Mouse (Mus musculus) hindbrain, embryonic 10.5 days (tissue): Measurements from ENCODE around the gene Ocm. TPM values are rescaled to one million over a fixed set of nuclear protein-coding genes. Genes with fewer than 3 reads are reported as not detected.
"Not testable (repeated sequence)": the region's sequence is repeated elsewhere in the genome, so short reads cannot be mapped to it uniquely, and the experiment has no call there.

Source experiments
- DNase-seq: peaks from one replicate; pipeline ENCODE4 v3.0.0-alpha.2; 2017; ENCODE audit warnings: low spot score
- H3K27ac ChIP-seq: fragments of 300-500 bp; sonication (generic); 2 replicates; pipeline ENCODE4 v1.5.1; 2016; ENCODE audit warnings: mild to moderate bottlenecking, moderate library complexity
- H3K27me3 ChIP-seq: fragments of 300-500 bp; sonication (generic); 2 replicates; pipeline ENCODE4 v1.6.1; 2016; ENCODE audit warnings: mild to moderate bottlenecking; ENCODE audit not compliant: poor library complexity, insufficient read depth, severe bottlenecking
- H3K36me3 ChIP-seq: fragments of 300-500 bp; sonication (generic); 2 replicates; pipeline ENCODE4 v1.6.1; 2016; ENCODE audit warnings: mild to moderate bottlenecking, moderate library complexity
- H3K4me1 ChIP-seq: fragments of 300-500 bp; sonication (generic); replicated peaks from 2 replicates; pipeline ENCODE4 v1.6.1; 2016; ENCODE audit warnings: mild to moderate bottlenecking
- H3K4me3 ChIP-seq: fragments of 300-500 bp; sonication (generic); 2 replicates; pipeline ENCODE4 v1.5.1; 2016; ENCODE audit warnings: mild to moderate bottlenecking, moderate library complexity
- H3K9me3 ChIP-seq: fragments of 300-500 bp; sonication (generic); 2 replicates; pipeline ENCODE4 v1.6.1; 2016; ENCODE audit warnings: mild to moderate bottlenecking, moderate library complexity
- WGBS: fragments of 180-500 bp; shearing (Covaris S2); methylation state at CpG from one replicate; pipeline ENCODE4 v1.1.7; 2016; 5-methylcytosine and 5-hydroxymethylcytosine counted together
- polyA plus RNA-seq: library from polyadenylated mRNA; unstranded; fragments of >200 nt; fragmentation: Nextera tagmentation; extraction: Ambion mirVana; gene quantifications from 2 replicates; pipeline ENCODE4 v1.2.1, GENCODE M21; 2016

Gene Ocm
- polyA plus RNA-seq, 1 experiment from 2014 or later = not detected

DNA sequence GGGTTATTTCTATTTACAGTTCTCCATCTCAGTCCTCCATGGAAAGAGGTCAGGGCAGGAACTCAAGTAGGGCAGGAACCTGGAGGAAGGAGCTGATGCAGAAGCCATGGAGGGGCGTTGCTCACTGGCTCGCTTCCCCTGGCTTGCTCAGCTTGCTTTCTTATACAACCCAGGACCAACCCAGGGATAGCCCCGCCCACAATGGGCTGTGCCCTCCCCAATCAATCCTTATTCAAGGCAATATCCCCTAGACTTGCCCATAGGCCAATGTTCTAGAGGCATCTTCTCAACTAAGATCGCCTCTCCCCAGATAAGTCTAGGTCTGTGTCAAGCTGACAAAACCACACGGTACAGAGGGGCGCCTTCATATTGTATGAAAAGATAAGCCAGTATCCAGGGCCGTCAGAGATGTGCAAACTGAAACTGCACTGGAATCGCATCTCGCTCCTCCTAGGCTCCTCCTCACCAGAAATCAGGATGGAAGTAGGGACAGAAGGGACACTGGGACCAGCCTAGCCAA is 12.7 kb upstream of the Ocm start:
- 79% methylated on average over 9 of the region's 9 CpGs for WGBS

DNA sequence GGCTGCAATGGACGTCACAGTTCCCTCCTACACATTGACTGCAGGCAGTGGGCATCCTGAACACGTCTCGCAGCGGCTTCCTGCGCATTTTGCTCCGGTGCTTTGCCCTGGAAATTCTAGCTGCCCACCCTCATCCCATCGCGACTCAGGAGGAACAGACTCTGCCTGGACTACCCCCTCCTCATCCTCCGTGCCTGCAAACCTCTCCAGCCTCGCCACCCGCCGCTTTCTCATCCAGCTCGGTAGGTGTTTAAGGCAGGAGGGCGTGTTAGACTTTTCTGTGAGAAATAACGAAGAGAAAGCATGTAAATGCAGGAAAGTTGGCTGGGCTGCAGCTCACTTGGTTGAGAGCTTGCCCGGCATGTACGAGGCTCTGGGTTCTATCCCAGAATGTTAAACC is 10.5 kb upstream of the Ocm start:
- Histone ChIP-seq H3K9me3 (peaks cover 8% of the 10 kb centered on the region; the same call in 1 of the 2 replicates), H3K27ac (no peak overlapping the region), H3K36me3 (no peaks in the 10 kb centered on the region), H3K4me1 (no peaks in the 10 kb centered on the region), H3K27me3 (no peaks in the 10 kb centered on the region), H3K4me3 (no peak overlapping the region)
- DNase-seq = no peak
- WGBS = 55% methylated on average over 17 of the region's 17 CpGs

More for the DNA sequence above, 12.7 kb upstream of the Ocm start:
- Histone ChIP-seq H3K9me3 (peaks cover 8% of the 10 kb centered on the region; the same call in 1 of the 2 replicates), H3K4me3 (no peak overlapping the region), H3K36me3 (no peaks in the 10 kb centered on the region), H3K27me3 (no peaks in the 10 kb centered on the region), H3K4me1 (no peaks in the 10 kb centered on the region), H3K27ac (no peak overlapping the region)
- no peak for DNase-seq

DNA sequence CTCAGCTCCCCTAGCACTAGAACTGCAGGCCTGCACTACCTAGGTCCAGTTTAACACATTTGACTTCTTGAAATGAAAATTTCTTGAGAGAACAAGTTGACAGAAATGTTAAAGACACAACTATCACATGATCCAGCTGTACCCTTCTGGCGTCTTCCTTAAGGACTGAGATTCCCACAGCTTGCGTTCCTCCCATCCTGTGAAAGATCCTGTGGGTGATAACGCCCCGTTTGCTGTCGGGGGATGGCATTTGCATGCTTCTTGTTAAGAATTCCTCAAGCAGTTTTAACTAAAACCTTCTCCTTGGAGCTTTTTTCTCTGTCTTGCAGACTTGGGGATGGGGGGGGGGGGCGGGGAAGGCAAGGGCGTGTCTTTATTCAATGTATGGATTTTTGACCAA is 8.1 kb upstream of the Ocm start:
- 83% methylated on average over 7 of the region's 7 CpGs for WGBS

GRCm38 (mm10) chr5:144032491-144032890 is 6.0 kb upstream of the Ocm start:
- Histone ChIP-seq H3K27me3 (no peaks in the 10 kb centered on the region), H3K4me1 (no peaks in the 10 kb centered on the region), H3K9me3 (no peaks in the 10 kb centered on the region), H3K36me3 (no peaks in the 10 kb centered on the region), H3K27ac (no peak overlapping the region), H3K4me3 (no peak overlapping the region)
- DNase-seq = no peak
- WGBS = 92% methylated on average over 7 of the region's 7 CpGs

More for the DNA sequence above, 8.1 kb upstream of the Ocm start:
- DNase-seq = no peak
- Histone ChIP-seq H3K27me3 (no peaks in the 10 kb centered on the region), H3K9me3 (peaks cover 1% of the 10 kb centered on the region; the same call in 1 of the 2 replicates), H3K27ac (no peak overlapping the region), H3K4me3 (no peak overlapping the region), H3K4me1 (no peaks in the 10 kb centered on the region), H3K36me3 (no peaks in the 10 kb centered on the region)

- Histone ChIP-seq H3K9me3 (no peaks in the 10 kb centered on the region), H3K4me3 (no peak overlapping the region), H3K27me3 (no peaks in the 10 kb centered on the region), H3K27ac (no peak overlapping the region), H3K36me3 (peaks cover 19% of the 10 kb centered on the region), H3K4me1 (peaks cover 4% of the 10 kb centered on the region)
- DNase-seq = no peak
- WGBS = 93% methylated on average over 9 of the region's 9 CpGs
Measured at GRCm38 (mm10) chr5:144015845-144016244, 10.6 kb downstream of the Ocm start.

- H3K4me3 ChIP-seq = peak overlapping the region; percentile 87
- H3K9me3 ChIP-seq = no peaks in the 10 kb centered on the region
- peaks cover 4% of the 10 kb centered on the region for H3K4me1 ChIP-seq
- WGBS = 80% methylated on average over 3 of the region's 3 CpGs
- DNase-seq = no peak
- H3K27me3 ChIP-seq = no peaks in the 10 kb centered on the region
- H3K27ac ChIP-seq = peak overlapping the region; percentile 93; the same call in 1 of the 2 replicates
- H3K36me3 ChIP-seq = peaks cover 24% of the 10 kb centered on the region
Measured at GRCm38 (mm10) chr5:144015312-144015650, 11.2 kb downstream of the Ocm start.

- Histone ChIP-seq H3K36me3 (peaks cover 30% of the 10 kb centered on the region), H3K9me3 (no peaks in the 10 kb centered on the region), H3K27me3 (no peaks in the 10 kb centered on the region), H3K4me3 (peak within 1 kb of the TSS; percentile 87), H3K27ac (peak within 1 kb of the TSS; percentile 93), H3K4me1 (peaks cover 4% of the 10 kb centered on the region)
- peak; percentile 88 for DNase-seq
- WGBS = 3% methylated on average over 47 of the region's 47 CpGs
Measured at GRCm38 (mm10) chr5:144014551-144015311, 11.7 kb downstream of the Ocm start, which contains the start of gene Ccz1. Ccz1 (minus strand) TSS chr5:144014877.

GRCm38 (mm10) chr5:144013366-144014134 is 12.9 kb downstream of the Ocm start:
- not testable (repeated sequence) for H3K27me3 ChIP-seq, H3K9me3 ChIP-seq, H3K4me1 ChIP-seq, H3K27ac ChIP-seq, DNase-seq
- H3K36me3 ChIP-seq = peaks cover 42% of the 10 kb centered on the region
- peak overlapping the region; percentile 87 for H3K4me3 ChIP-seq
- 72% methylated on average over 13 of the region's 13 CpGs for WGBS

- 94% methylated on average over 15 of the region's 15 CpGs for WGBS
Measured at GRCm38 (mm10) chr5:144002461-144003192, 23.8 kb downstream of the Ocm start.

GRCm38 (mm10) chr5:143999409-143999808 is 27.1 kb downstream of the Ocm start:
- H3K27ac ChIP-seq = no peak overlapping the region
- peaks cover 100% of the 10 kb centered on the region for H3K36me3 ChIP-seq

More at GRCm38 (mm10) chr5:144002461-144003192, 23.8 kb downstream of the Ocm start:
- Histone ChIP-seq H3K9me3 (0 out of 2 replicates have a peak, but pooled peaks cover 6% of the 10 kb centered on the region), H3K36me3 (peaks cover 98% of the 10 kb centered on the region), H3K4me1 (no peaks in the 10 kb centered on the region), H3K4me3 (no peak overlapping the region), H3K27me3 (no peaks in the 10 kb centered on the region), H3K27ac (no peak overlapping the region)
- no peak for DNase-seq

GRCm38 (mm10) chr5:143994632-143995365 is 31.7 kb downstream of the Ocm start:
- H3K4me3 ChIP-seq = no peak overlapping the region
- no peak overlapping the region for H3K27ac ChIP-seq
- H3K4me1 ChIP-seq = no peaks in the 10 kb centered on the region
- H3K9me3 ChIP-seq = 0 out of 2 replicates have a peak, but pooled peaks cover 3% of the 10 kb centered on the region
- H3K27me3 ChIP-seq = no peaks in the 10 kb centered on the region
- 80% methylated on average over 11 of the region's 11 CpGs for WGBS
- DNase-seq = no peak
- H3K36me3 ChIP-seq = peaks cover 100% of the 10 kb centered on the region

More at GRCm38 (mm10) chr5:143999409-143999808, 27.1 kb downstream of the Ocm start:
- DNase-seq = no peak
- no peaks in the 10 kb centered on the region for H3K4me1 ChIP-seq
- no peaks in the 10 kb centered on the region for H3K27me3 ChIP-seq
- 89% methylated on average over 1 of the region's 1 CpGs for WGBS
- H3K9me3 ChIP-seq = 0 out of 2 replicates have a peak, but pooled peaks cover 6% of the 10 kb centered on the region
- H3K4me3 ChIP-seq = no peak overlapping the region

- DNase-seq = no peak
- Histone ChIP-seq H3K27ac (no peak overlapping the region), H3K9me3 (no peaks in the 10 kb centered on the region), H3K4me3 (no peak overlapping the region), H3K36me3 (peaks cover 100% of the 10 kb centered on the region), H3K27me3 (no peaks in the 10 kb centered on the region), H3K4me1 (no peaks in the 10 kb centered on the region)
- WGBS = 93% methylated on average over 5 of the region's 5 CpGs
Measured at GRCm38 (mm10) chr5:143993849-143994248, 32.6 kb downstream of the Ocm start.
